Mouse (Mus musculus): Measurements from ENCODE around the gene Defb25. TPM values are rescaled to one million over a fixed set of nuclear protein-coding genes. Genes with fewer than 3 reads are reported as not detected.

Gene Defb25
- polyA plus RNA-seq, 1 experiment from 2014 or later: 0.77 TPM

GRCm38 (mm10) chr2:152604057-152604456 lies 18.8 kb downstream of the Defb25 start, which contains the start of gene Defb36:
TSS of gene Defb36 (plus strand) at chr2:152604327.
- no peak for ATAC-seq (replicated peaks; ENCODE audit: insufficient number of reproducible peaks, insufficient read depth, low FRiP score, low read depth)
- no peaks in the 10 kb centered on the region for H3K36me3 ChIP-seq
- no peaks in the 10 kb centered on the region for H3K9me3 ChIP-seq (replicated peaks)
- no peak within 1 kb of the TSS for H3K4me2 ChIP-seq
- H3K9ac ChIP-seq: no peak within 1 kb of the TSS
- H3K27ac ChIP-seq: no peak within 1 kb of the TSS
- no peaks in the 10 kb centered on the region for H3K27me3 ChIP-seq
- 77% methylated on average over 15 of the region's 15 CpGs for WGBS
- no peak within 1 kb of the TSS for H3K4me3 ChIP-seq
- H3K4me1 ChIP-seq (replicated peaks): no peaks in the 10 kb centered on the region

GRCm38 (mm10) chr2:152601275-152601960 lies 21.4 kb downstream of the Defb25 start:
- no peaks in the 10 kb centered on the region for H3K36me3 ChIP-seq
- no peak overlapping the region for H3K27ac ChIP-seq
- no peak overlapping the region for H3K9ac ChIP-seq
- 67% methylated on average over 4 of the region's 4 CpGs for WGBS
- H3K9me3 ChIP-seq (replicated peaks): no peaks in the 10 kb centered on the region
- H3K4me2 ChIP-seq: no peak overlapping the region
- no peaks in the 10 kb centered on the region for H3K27me3 ChIP-seq
- H3K4me3 ChIP-seq: no peak overlapping the region
- H3K4me1 ChIP-seq (replicated peaks): no peaks in the 10 kb centered on the region
- no peak for ATAC-seq (replicated peaks; ENCODE audit: insufficient number of reproducible peaks, insufficient read depth, low FRiP score, low read depth)

- no peaks in the 10 kb centered on the region for H3K9me3 ChIP-seq (replicated peaks)
- H3K4me2 ChIP-seq: no peak overlapping the region
- no peaks in the 10 kb centered on the region for H3K4me1 ChIP-seq (replicated peaks)
- no peak overlapping the region for H3K4me3 ChIP-seq
- no peak overlapping the region for H3K9ac ChIP-seq
- no peaks in the 10 kb centered on the region for H3K27me3 ChIP-seq
- H3K27ac ChIP-seq: no peak overlapping the region
- no peaks in the 10 kb centered on the region for H3K36me3 ChIP-seq
- 73% methylated on average over 6 of the region's 6 CpGs for WGBS
- ATAC-seq (replicated peaks; ENCODE audit: insufficient number of reproducible peaks, insufficient read depth, low FRiP score, low read depth): no peak
Measured at GRCm38 (mm10) chr2:152600076-152600475, 22.8 kb downstream of the Defb25 start.

GRCm38 (mm10) chr2:152599299-152599698 lies 23.6 kb downstream of the Defb25 start, which contains the start of gene Defb45:
TSS of gene Defb45 (minus strand) at chr2:152599399.
- Histone ChIP-seq H3K9me3 (replicated peaks) (no peaks in the 10 kb centered on the region), H3K4me2 (no peak within 1 kb of the TSS), H3K36me3 (no peaks in the 10 kb centered on the region), H3K4me1 (replicated peaks) (no peaks in the 10 kb centered on the region), H3K27ac (no peak within 1 kb of the TSS), H3K4me3 (no peak within 1 kb of the TSS), H3K9ac (no peak within 1 kb of the TSS), H3K27me3 (no peaks in the 10 kb centered on the region)
- 59% methylated on average over 7 of the region's 7 CpGs for WGBS
- no peak for ATAC-seq (replicated peaks; ENCODE audit: insufficient number of reproducible peaks, insufficient read depth, low FRiP score, low read depth)

- WGBS: 52% methylated on average over 6 of the region's 6 CpGs
- no peak overlapping the region for H3K4me2 ChIP-seq
- H3K9ac ChIP-seq: no peak overlapping the region
- no peaks in the 10 kb centered on the region for H3K9me3 ChIP-seq (replicated peaks)
- no peaks in the 10 kb centered on the region for H3K4me1 ChIP-seq (replicated peaks)
- no peak for ATAC-seq (replicated peaks; ENCODE audit: insufficient number of reproducible peaks, insufficient read depth, low FRiP score, low read depth)
- H3K4me3 ChIP-seq: no peak overlapping the region
- H3K36me3 ChIP-seq: no peaks in the 10 kb centered on the region
- no peaks in the 10 kb centered on the region for H3K27me3 ChIP-seq
- no peak overlapping the region for H3K27ac ChIP-seq
Measured at GRCm38 (mm10) chr2:152589021-152589420, 33.8 kb downstream of the Defb25 start.

- H3K4me1 ChIP-seq (replicated peaks): no peaks in the 10 kb centered on the region
- H3K4me2 ChIP-seq: no peak overlapping the region
- no peak overlapping the region for H3K4me3 ChIP-seq
- H3K36me3 ChIP-seq: no peaks in the 10 kb centered on the region
- ATAC-seq (replicated peaks; ENCODE audit: insufficient number of reproducible peaks, insufficient read depth, low FRiP score, low read depth): no peak
- H3K9ac ChIP-seq: no peak overlapping the region
- H3K27ac ChIP-seq: no peak overlapping the region
- no peaks in the 10 kb centered on the region for H3K9me3 ChIP-seq (replicated peaks)
- WGBS: 36% methylated on average over 2 of the region's 2 CpGs
- H3K27me3 ChIP-seq: no peaks in the 10 kb centered on the region
Measured at GRCm38 (mm10) chr2:152588450-152588849, 34.4 kb downstream of the Defb25 start.

- no peaks in the 10 kb centered on the region for H3K27me3 ChIP-seq
- no peak overlapping the region for H3K27ac ChIP-seq
- no peak overlapping the region for H3K4me2 ChIP-seq
- H3K36me3 ChIP-seq: no peaks in the 10 kb centered on the region
- H3K9ac ChIP-seq: no peak overlapping the region
- no peak overlapping the region for H3K4me3 ChIP-seq
- no peak for ATAC-seq (replicated peaks; ENCODE audit: insufficient number of reproducible peaks, insufficient read depth, low FRiP score, low read depth)
- no peaks in the 10 kb centered on the region for H3K9me3 ChIP-seq (replicated peaks)
- no peaks in the 10 kb centered on the region for H3K4me1 ChIP-seq (replicated peaks)
- WGBS: 67% methylated on average over 4 of the region's 4 CpGs
Measured at GRCm38 (mm10) chr2:152586926-152587560, 35.8 kb downstream of the Defb25 start.

- no peak overlapping the region for H3K4me2 ChIP-seq
- ATAC-seq (replicated peaks; ENCODE audit: insufficient number of reproducible peaks, insufficient read depth, low FRiP score, low read depth): no peak
Measured at GRCm38 (mm10) chr2:152580612-152581011, 42.2 kb downstream of the Defb25 start.

GRCm38 (mm10) chr2:152580107-152580506 lies 42.7 kb downstream of the Defb25 start, which contains the start of gene Defb19:
TSS of gene Defb19 (minus strand) at chr2:152580312.
- H3K9ac ChIP-seq: no peak within 1 kb of the TSS
- no peak for ATAC-seq (replicated peaks; ENCODE audit: insufficient number of reproducible peaks, insufficient read depth, low FRiP score, low read depth)
- WGBS: 52% methylated on average over 7 of the region's 7 CpGs
- H3K9me3 ChIP-seq (replicated peaks): no peaks in the 10 kb centered on the region
- H3K36me3 ChIP-seq: no peaks in the 10 kb centered on the region
- peaks cover 9% of the 10 kb centered on the region for H3K4me1 ChIP-seq (replicated peaks)
- no peak within 1 kb of the TSS for H3K27ac ChIP-seq
- H3K27me3 ChIP-seq: no peaks in the 10 kb centered on the region
- no peak within 1 kb of the TSS for H3K4me2 ChIP-seq
- no peak within 1 kb of the TSS for H3K4me3 ChIP-seq

More at GRCm38 (mm10) chr2:152580612-152581011, 42.2 kb downstream of the Defb25 start:
- peaks cover 9% of the 10 kb centered on the region for H3K4me1 ChIP-seq (replicated peaks)
- H3K9ac ChIP-seq: no peak overlapping the region
- no peaks in the 10 kb centered on the region for H3K9me3 ChIP-seq (replicated peaks)
- no peak overlapping the region for H3K27ac ChIP-seq
- WGBS: 55% methylated on average over 11 of the region's 11 CpGs
- H3K36me3 ChIP-seq: no peaks in the 10 kb centered on the region
- H3K4me3 ChIP-seq: no peak overlapping the region
- H3K27me3 ChIP-seq: no peaks in the 10 kb centered on the region

GRCm38 (mm10) chr2:152573484-152573883 lies 49.4 kb downstream of the Defb25 start:
- Histone ChIP-seq H3K4me1 (replicated peaks) (no peaks in the 10 kb centered on the region), H3K27ac (no peak overlapping the region), H3K9ac (no peak overlapping the region), H3K9me3 (replicated peaks) (no peaks in the 10 kb centered on the region), H3K4me3 (no peak overlapping the region), H3K27me3 (0 out of 2 replicates have a peak, but pooled peaks cover 4% of the 10 kb centered on the region), H3K4me2 (no peak overlapping the region), H3K36me3 (no peaks in the 10 kb centered on the region)
- WGBS: 68% methylated on average over 8 of the region's 8 CpGs
- ATAC-seq (replicated peaks; ENCODE audit: insufficient number of reproducible peaks, insufficient read depth, low FRiP score, low read depth): no peak

Measured in heart, embryonic 15.5 days (tissue).